Mouse (Mus musculus) C2C12 (cell line): ENCODE measurements at regions not wholly inside any gene's neighbourhood (a gene's known extent, or its start where the extent isn't known, plus 50 kb on each side); places are given as distances from the start of the nearest gene placed in this dataset.

Source experiments
- CTCF ChIP-seq: IDR thresholded peaks from one replicate; pipeline ENCODE4 v1.5.1; 2011; ENCODE audit not compliant: control insufficient read depth, insufficient read depth, insufficient read length
- MAX ChIP-seq: IDR thresholded peaks from one replicate; pipeline ENCODE4 v1.6.1; 2011; ENCODE audit warnings: mild to moderate bottlenecking, control low read depth
- MYOG ChIP-seq: IDR thresholded peaks from one replicate; pipeline ENCODE4 v1.6.1; 2011; ENCODE audit not compliant: control insufficient read depth, insufficient read length; ENCODE audit errors: extremely low read depth
- USF1 ChIP-seq: IDR thresholded peaks from one replicate; pipeline ENCODE4 v1.6.1; 2011; ENCODE audit warnings: low read depth, mild to moderate bottlenecking, control low read depth, moderate library complexity

GRCm38 (mm10) chr15:97507656-97508306 is 197.8 kb downstream of the Rpap3 start:
- TF ChIP-seq CTCF (no peak), MAX (no peak), USF1 (no peak), MYOG (no peak)
